Mouse (Mus musculus): ENCODE results near the gene Mapkap1. TPM values are rescaled to one million over a fixed set of nuclear protein-coding genes. Genes with fewer than 3 reads are reported as not detected.

The Mapkap1 gene
- polyA plus RNA-seq, 1 experiment from 2014 or later = 91.1 TPM

DNA sequence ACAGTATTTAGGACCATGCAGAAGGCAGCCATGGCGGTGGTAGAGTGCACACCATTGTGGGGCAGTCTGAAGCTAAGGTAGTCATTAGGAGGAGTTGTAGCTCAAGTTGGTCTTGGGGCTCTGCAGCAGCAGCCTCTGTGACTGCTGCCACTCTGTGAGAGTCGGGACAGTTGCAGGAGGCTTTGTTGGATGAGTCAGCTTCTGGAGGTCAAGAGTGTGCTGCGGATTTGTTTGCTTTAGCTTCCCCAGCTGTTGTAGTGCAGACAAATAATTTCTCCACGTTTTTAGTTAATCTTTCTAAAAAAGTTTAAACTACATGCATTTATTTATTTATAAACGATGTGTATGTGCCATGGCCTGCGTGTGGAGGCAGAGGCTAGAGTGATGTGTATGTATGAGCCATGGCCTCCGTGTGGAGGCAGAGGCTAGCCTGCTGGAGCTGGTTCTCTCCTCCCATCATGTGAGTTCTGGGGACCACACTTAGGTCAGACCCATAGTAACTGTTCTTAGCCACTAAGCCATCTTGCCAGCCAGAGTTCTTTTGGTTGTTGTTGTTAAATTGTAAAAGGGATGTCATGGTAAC is 62.1 kb downstream of the Mapkap1 start:
- H3K36me3 ChIP-seq (ENCODE audit: control insufficient read depth, insufficient read depth, low read length) = no peaks in the 10 kb centered on the region
- H3K4me3 ChIP-seq (ENCODE audit: low read depth, low read length) = no peak overlapping the region
- H3K27ac ChIP-seq (ENCODE audit: low read length) = no peak overlapping the region; the same call in 1 of the 2 replicates
- H3K4me1 ChIP-seq (ENCODE audit: control insufficient read depth, insufficient read depth, low read length) = peaks cover 17% of the 10 kb centered on the region
- WGBS = 37% methylated on average over 7 of the region's 7 CpGs
- no peaks in the 10 kb centered on the region for H3K27me3 ChIP-seq (ENCODE audit: control insufficient read depth, insufficient read depth, low read length)
- H3K4me2 ChIP-seq (replicated peaks; ENCODE audit: low read depth, low read length) = no peak overlapping the region
- H3K9me3 ChIP-seq (ENCODE audit: control insufficient read depth, low read depth, low read length) = no peaks in the 10 kb centered on the region
- H3K9ac ChIP-seq (replicated peaks; ENCODE audit: low read depth, low read length) = no peak overlapping the region
- no peak for ATAC-seq (ENCODE audit: insufficient number of reproducible peaks, insufficient read depth, low FRiP score, low read depth)

GRCm38 (mm10) chr2:34469324-34469723 is 62.8 kb downstream of the Mapkap1 start:
- H3K27ac ChIP-seq (ENCODE audit: low read length) = no peak overlapping the region
- H3K9ac ChIP-seq (replicated peaks; ENCODE audit: low read depth, low read length) = no peak overlapping the region
- no peaks in the 10 kb centered on the region for H3K27me3 ChIP-seq (ENCODE audit: control insufficient read depth, insufficient read depth, low read length)
- WGBS = 88% methylated on average over 5 of the region's 5 CpGs
- peaks cover 19% of the 10 kb centered on the region for H3K4me1 ChIP-seq (ENCODE audit: control insufficient read depth, insufficient read depth, low read length)
- H3K9me3 ChIP-seq (ENCODE audit: control insufficient read depth, low read depth, low read length) = no peaks in the 10 kb centered on the region
- no peak overlapping the region for H3K4me2 ChIP-seq (replicated peaks; ENCODE audit: low read depth, low read length)
- H3K36me3 ChIP-seq (ENCODE audit: control insufficient read depth, insufficient read depth, low read length) = no peaks in the 10 kb centered on the region
- ATAC-seq (ENCODE audit: insufficient number of reproducible peaks, insufficient read depth, low FRiP score, low read depth) = no peak
- H3K4me3 ChIP-seq (ENCODE audit: low read depth, low read length) = no peak overlapping the region

DNA sequence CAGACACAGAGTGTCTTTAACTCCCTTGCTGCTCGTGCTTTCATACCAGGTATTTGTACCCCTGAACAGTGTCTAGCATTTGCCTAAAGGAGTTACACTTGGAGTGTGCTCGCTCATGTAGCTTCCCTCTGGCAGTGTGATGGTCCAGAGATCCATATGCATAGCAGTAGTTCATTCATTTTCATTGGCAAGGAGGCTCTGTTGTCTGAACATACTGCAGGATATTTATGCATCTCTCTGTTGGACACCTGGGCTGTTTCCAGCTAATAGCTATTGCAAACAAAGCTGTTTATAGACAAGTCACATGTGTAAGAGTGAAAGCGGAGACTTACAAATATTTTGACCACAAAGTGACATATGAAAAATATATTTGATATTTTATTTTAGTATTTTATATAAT is 67.2 kb downstream of the Mapkap1 start:
- H3K4me2 ChIP-seq (replicated peaks; ENCODE audit: low read depth, low read length) = no peak overlapping the region
- no peak for ATAC-seq (ENCODE audit: insufficient number of reproducible peaks, insufficient read depth, low FRiP score, low read depth)
- H3K27ac ChIP-seq (ENCODE audit: low read length) = no peak overlapping the region

GRCm38 (mm10) chr2:34481401-34481800 is 74.8 kb downstream of the Mapkap1 start:
- ATAC-seq (ENCODE audit: insufficient number of reproducible peaks, insufficient read depth, low FRiP score, low read depth) = no peak
- Histone ChIP-seq H3K36me3 (ENCODE audit: control insufficient read depth, insufficient read depth, low read length) (no peaks in the 10 kb centered on the region), H3K27me3 (ENCODE audit: control insufficient read depth, insufficient read depth, low read length) (no peaks in the 10 kb centered on the region), H3K27ac (ENCODE audit: low read length) (no peak overlapping the region), H3K4me2 (replicated peaks; ENCODE audit: low read depth, low read length) (no peak overlapping the region), H3K9ac (replicated peaks; ENCODE audit: low read depth, low read length) (no peak overlapping the region), H3K4me3 (ENCODE audit: low read depth, low read length) (no peak overlapping the region), H3K4me1 (ENCODE audit: control insufficient read depth, insufficient read depth, low read length) (no peaks in the 10 kb centered on the region), H3K9me3 (ENCODE audit: control insufficient read depth, low read depth, low read length) (no peaks in the 10 kb centered on the region)
- 50% methylated on average over 4 of the region's 4 CpGs for WGBS

More for the DNA sequence above, 67.2 kb downstream of the Mapkap1 start:
- Histone ChIP-seq H3K4me3 (ENCODE audit: low read depth, low read length) (no peak overlapping the region), H3K36me3 (ENCODE audit: control insufficient read depth, insufficient read depth, low read length) (no peaks in the 10 kb centered on the region), H3K4me1 (ENCODE audit: control insufficient read depth, insufficient read depth, low read length) (peaks cover 10% of the 10 kb centered on the region), H3K9ac (replicated peaks; ENCODE audit: low read depth, low read length) (no peak overlapping the region), H3K27me3 (ENCODE audit: control insufficient read depth, insufficient read depth, low read length) (no peaks in the 10 kb centered on the region), H3K9me3 (ENCODE audit: control insufficient read depth, low read depth, low read length) (no peaks in the 10 kb centered on the region)
- 65% methylated on average over 3 of the region's 3 CpGs for WGBS

- ATAC-seq (ENCODE audit: insufficient number of reproducible peaks, insufficient read depth, low FRiP score, low read depth) = no peak
- Histone ChIP-seq H3K36me3 (ENCODE audit: control insufficient read depth, insufficient read depth, low read length) (no peaks in the 10 kb centered on the region), H3K9me3 (ENCODE audit: control insufficient read depth, low read depth, low read length) (no peaks in the 10 kb centered on the region), H3K27ac (ENCODE audit: low read length) (no peak overlapping the region), H3K9ac (replicated peaks; ENCODE audit: low read depth, low read length) (no peak overlapping the region), H3K4me2 (replicated peaks; ENCODE audit: low read depth, low read length) (no peak overlapping the region), H3K4me3 (ENCODE audit: low read depth, low read length) (no peak overlapping the region), H3K27me3 (ENCODE audit: control insufficient read depth, insufficient read depth, low read length) (no peaks in the 10 kb centered on the region), H3K4me1 (ENCODE audit: control insufficient read depth, insufficient read depth, low read length) (no peaks in the 10 kb centered on the region)
- 71% methylated on average over 3 of the region's 3 CpGs for WGBS
Observed at GRCm38 (mm10) chr2:34482102-34482501, 75.5 kb downstream of the Mapkap1 start.

DNA sequence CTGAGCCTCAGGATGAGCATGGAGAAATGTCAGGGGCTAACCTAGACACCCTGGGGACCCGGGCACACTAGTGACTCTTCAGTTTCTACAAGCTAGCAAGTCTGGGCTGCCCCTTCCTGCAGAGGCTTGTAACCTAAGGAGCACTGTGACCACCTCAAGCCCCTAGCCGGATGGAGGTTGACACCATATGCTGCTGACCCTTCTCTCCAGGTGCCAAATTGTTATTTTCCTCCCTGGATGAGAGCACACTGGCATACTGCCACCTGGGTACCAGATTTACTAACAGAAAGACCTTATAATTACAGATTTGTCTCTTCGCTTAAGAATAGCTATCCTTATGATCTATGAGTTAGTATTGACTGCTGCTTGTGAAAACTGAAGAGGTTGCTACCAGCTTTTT is 76.0 kb downstream of the Mapkap1 start:
- no peaks in the 10 kb centered on the region for H3K27me3 ChIP-seq (ENCODE audit: control insufficient read depth, insufficient read depth, low read length)
- no peaks in the 10 kb centered on the region for H3K36me3 ChIP-seq (ENCODE audit: control insufficient read depth, insufficient read depth, low read length)
- no peaks in the 10 kb centered on the region for H3K4me1 ChIP-seq (ENCODE audit: control insufficient read depth, insufficient read depth, low read length)
- no peaks in the 10 kb centered on the region for H3K9me3 ChIP-seq (ENCODE audit: control insufficient read depth, low read depth, low read length)
- H3K4me2 ChIP-seq (replicated peaks; ENCODE audit: low read depth, low read length) = no peak overlapping the region
- no peak overlapping the region for H3K4me3 ChIP-seq (ENCODE audit: low read depth, low read length)
- WGBS = 80% methylated on average over 3 of the region's 3 CpGs
- no peak for ATAC-seq (ENCODE audit: insufficient number of reproducible peaks, insufficient read depth, low FRiP score, low read depth)
- H3K27ac ChIP-seq (ENCODE audit: low read length) = no peak overlapping the region
- no peak overlapping the region for H3K9ac ChIP-seq (replicated peaks; ENCODE audit: low read depth, low read length)

- Histone ChIP-seq H3K36me3 (ENCODE audit: control insufficient read depth, insufficient read depth, low read length) (0 out of 2 replicates have a peak, but pooled peaks cover 2% of the 10 kb centered on the region), H3K9ac (replicated peaks; ENCODE audit: low read depth, low read length) (no peak overlapping the region), H3K4me1 (ENCODE audit: control insufficient read depth, insufficient read depth, low read length) (no peaks in the 10 kb centered on the region), H3K27ac (ENCODE audit: low read length) (no peak overlapping the region), H3K9me3 (ENCODE audit: control insufficient read depth, low read depth, low read length) (no peaks in the 10 kb centered on the region), H3K4me2 (replicated peaks; ENCODE audit: low read depth, low read length) (no peak overlapping the region), H3K27me3 (ENCODE audit: control insufficient read depth, insufficient read depth, low read length) (no peaks in the 10 kb centered on the region), H3K4me3 (ENCODE audit: low read depth, low read length) (no peak overlapping the region)
- no peak for ATAC-seq (ENCODE audit: insufficient number of reproducible peaks, insufficient read depth, low FRiP score, low read depth)
- WGBS = 87% methylated on average over 7 of the region's 7 CpGs
Observed at GRCm38 (mm10) chr2:34487281-34487680, 80.7 kb downstream of the Mapkap1 start.

- ATAC-seq (ENCODE audit: insufficient number of reproducible peaks, insufficient read depth, low FRiP score, low read depth) = no peak
- Histone ChIP-seq H3K4me1 (ENCODE audit: control insufficient read depth, insufficient read depth, low read length) (no peaks in the 10 kb centered on the region), H3K27me3 (ENCODE audit: control insufficient read depth, insufficient read depth, low read length) (no peaks in the 10 kb centered on the region), H3K9ac (replicated peaks; ENCODE audit: low read depth, low read length) (no peak overlapping the region), H3K36me3 (ENCODE audit: control insufficient read depth, insufficient read depth, low read length) (no peaks in the 10 kb centered on the region), H3K27ac (ENCODE audit: low read length) (no peak overlapping the region; the same call in 1 of the 2 replicates), H3K9me3 (ENCODE audit: control insufficient read depth, low read depth, low read length) (no peaks in the 10 kb centered on the region), H3K4me2 (replicated peaks; ENCODE audit: low read depth, low read length) (no peak overlapping the region), H3K4me3 (ENCODE audit: low read depth, low read length) (no peak overlapping the region)
- 43% methylated on average over 3 of the region's 3 CpGs for WGBS
Observed at GRCm38 (mm10) chr2:34503975-34504730, 97.6 kb downstream of the Mapkap1 start.
